Mouse (Mus musculus): ENCODE measurements around the gene Gm11985.

DNA sequence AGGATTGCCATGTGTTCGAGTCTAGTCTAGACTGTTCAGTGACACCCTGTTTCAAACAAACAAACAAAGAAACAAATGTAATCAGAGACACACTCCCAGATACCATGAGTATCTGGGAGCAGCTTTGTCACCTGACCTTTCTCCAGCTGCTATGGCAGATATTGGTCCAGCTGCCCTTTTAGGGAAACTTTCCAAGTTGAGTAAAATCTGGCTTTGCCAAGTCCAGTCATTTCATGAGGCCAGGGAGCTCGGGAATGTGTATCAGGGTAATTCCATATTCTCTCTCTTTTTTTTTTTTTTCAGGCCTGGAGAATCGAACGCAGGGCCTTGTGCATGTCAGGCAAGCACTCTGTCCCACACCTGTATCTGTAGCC lies 6.9 kb upstream of the Gm11985 start:
- TF ChIP-seq CTCF (IDR thresholded peaks at IDR 0.05; ENCODE audit: control insufficient read depth, insufficient read depth, insufficient replicate concordance, low read depth, low read length) = no peak
- no peak for TF ChIP-seq POLR2A (IDR thresholded peaks at IDR 0.05; ENCODE audit: control insufficient read depth, low read depth, low read length)
